Mouse (Mus musculus) layer of hippocampus, adult 2 months (tissue): ENCODE results near the gene Hoxd9. TPM values are rescaled to one million over a fixed set of nuclear protein-coding genes. Genes with fewer than 3 reads are reported as not detected.

Experiments
- DNase-seq, 2 experiments: peaks; one replicate each; pipeline ENCODE4 v3.0.0; 2022; ENCODE audit warnings: low spot score in 2 of 2
- H3K27ac ChIP-seq: fragments of 200-600 bp; 2 replicates; pipeline ENCODE4 v1.8.1; 2022
- H3K4me3 ChIP-seq: fragments of 200-600 bp; 2 replicates; pipeline ENCODE4 v1.8.1; 2022; ENCODE audit warnings: mild to moderate bottlenecking
- CTCF ChIP-seq: fragments of 200-600 bp; conservative IDR thresholded peaks from 2 replicates; pipeline ENCODE4 v1.8.1; 2022; ENCODE audit warnings: antibody characterized with exemption, mild to moderate bottlenecking, moderate library complexity
- total RNA-seq, 2 experiments: library from RNA; stranded (reverse); gene quantifications; 2 replicates each; pipeline ENCODE4 v1.2.3; 2021

The Hoxd9 gene
- total RNA-seq, 2 experiments from 2014 or later = not detected

GRCm38 (mm10) chr2:74672481-74673362 lies 24.8 kb upstream of the Hoxd9 start:
- H3K27ac ChIP-seq = no peak overlapping the region
- DNase-seq = peak in 1 of 2 experiments; percentile 39
- H3K4me3 ChIP-seq = no peak overlapping the region; the same call in 1 of the 2 replicates
- TF ChIP-seq CTCF = peak; percentile 76

GRCm38 (mm10) chr2:74673835-74674425 lies 23.6 kb upstream of the Hoxd9 start:
- DNase-seq = no peak
- Histone ChIP-seq H3K27ac (no peak overlapping the region), H3K4me3 (no peak overlapping the region)
- no peak for TF ChIP-seq CTCF

- DNase-seq = no peak
- TF ChIP-seq CTCF = no peak
- H3K4me3 ChIP-seq = no peak within 1 kb of the TSS
- no peak within 1 kb of the TSS for H3K27ac ChIP-seq
These were observed 22.5 kb upstream of the Hoxd9 start, which contains the start of gene Hoxd12 for GRCm38 (mm10) chr2:74674881-74675665. Hoxd12 (plus strand) TSS chr2:74675013.

- Histone ChIP-seq H3K27ac (no peak overlapping the region), H3K4me3 (no peak overlapping the region)
- no peak for DNase-seq
- no peak for TF ChIP-seq CTCF
These were observed 21.8 kb upstream of the Hoxd9 start for GRCm38 (mm10) chr2:74675666-74676282.

GRCm38 (mm10) chr2:74676376-74677052 lies 21.0 kb upstream of the Hoxd9 start:
- no peak overlapping the region for H3K27ac ChIP-seq
- no peak overlapping the region for H3K4me3 ChIP-seq
- TF ChIP-seq CTCF = no peak
- no peak for DNase-seq

- H3K4me3 ChIP-seq = no peak overlapping the region
- no peak for TF ChIP-seq CTCF
- no peak overlapping the region for H3K27ac ChIP-seq
- DNase-seq = no peak
These were observed 20.4 kb upstream of the Hoxd9 start for GRCm38 (mm10) chr2:74677106-74677505.

- no peak for TF ChIP-seq CTCF
- DNase-seq = no peak
These were observed 18.5 kb upstream of the Hoxd9 start, which contains the start of gene Hoxd11 for GRCm38 (mm10) chr2:74678891-74679595. Hoxd11 (plus strand) TSS chr2:74679557.

GRCm38 (mm10) chr2:74679596-74679971 lies 17.9 kb upstream of the Hoxd9 start:
- no peak for TF ChIP-seq CTCF
- no peak for DNase-seq
- Histone ChIP-seq H3K27ac (no peak overlapping the region), H3K4me3 (no peak overlapping the region)

More at GRCm38 (mm10) chr2:74678891-74679595, 18.5 kb upstream of the Hoxd9 start, which contains the start of gene Hoxd11:
- Histone ChIP-seq H3K27ac (no peak within 1 kb of the TSS), H3K4me3 (no peak within 1 kb of the TSS)

GRCm38 (mm10) chr2:74679980-74680379 lies 17.5 kb upstream of the Hoxd9 start:
- Histone ChIP-seq H3K4me3 (no peak overlapping the region), H3K27ac (no peak overlapping the region)
- no peak for DNase-seq
- no peak for TF ChIP-seq CTCF

GRCm38 (mm10) chr2:74680561-74681398 lies 16.7 kb upstream of the Hoxd9 start:
- no peak for DNase-seq
- TF ChIP-seq CTCF = no peak
- no peak overlapping the region for H3K27ac ChIP-seq
- no peak overlapping the region for H3K4me3 ChIP-seq
